Mouse (Mus musculus): ENCODE results near the gene Myh6. TPM values are rescaled to one million over a fixed set of nuclear protein-coding genes. Genes with fewer than 3 reads are reported as not detected.
"Not testable (repeated sequence)": the region's sequence is repeated elsewhere in the genome, so short reads cannot be mapped to it uniquely, and the experiment has no call there.

Myh6 gene
- polyA plus RNA-seq, 1 experiment from 2014 or later, result 0.69 TPM

DNA sequence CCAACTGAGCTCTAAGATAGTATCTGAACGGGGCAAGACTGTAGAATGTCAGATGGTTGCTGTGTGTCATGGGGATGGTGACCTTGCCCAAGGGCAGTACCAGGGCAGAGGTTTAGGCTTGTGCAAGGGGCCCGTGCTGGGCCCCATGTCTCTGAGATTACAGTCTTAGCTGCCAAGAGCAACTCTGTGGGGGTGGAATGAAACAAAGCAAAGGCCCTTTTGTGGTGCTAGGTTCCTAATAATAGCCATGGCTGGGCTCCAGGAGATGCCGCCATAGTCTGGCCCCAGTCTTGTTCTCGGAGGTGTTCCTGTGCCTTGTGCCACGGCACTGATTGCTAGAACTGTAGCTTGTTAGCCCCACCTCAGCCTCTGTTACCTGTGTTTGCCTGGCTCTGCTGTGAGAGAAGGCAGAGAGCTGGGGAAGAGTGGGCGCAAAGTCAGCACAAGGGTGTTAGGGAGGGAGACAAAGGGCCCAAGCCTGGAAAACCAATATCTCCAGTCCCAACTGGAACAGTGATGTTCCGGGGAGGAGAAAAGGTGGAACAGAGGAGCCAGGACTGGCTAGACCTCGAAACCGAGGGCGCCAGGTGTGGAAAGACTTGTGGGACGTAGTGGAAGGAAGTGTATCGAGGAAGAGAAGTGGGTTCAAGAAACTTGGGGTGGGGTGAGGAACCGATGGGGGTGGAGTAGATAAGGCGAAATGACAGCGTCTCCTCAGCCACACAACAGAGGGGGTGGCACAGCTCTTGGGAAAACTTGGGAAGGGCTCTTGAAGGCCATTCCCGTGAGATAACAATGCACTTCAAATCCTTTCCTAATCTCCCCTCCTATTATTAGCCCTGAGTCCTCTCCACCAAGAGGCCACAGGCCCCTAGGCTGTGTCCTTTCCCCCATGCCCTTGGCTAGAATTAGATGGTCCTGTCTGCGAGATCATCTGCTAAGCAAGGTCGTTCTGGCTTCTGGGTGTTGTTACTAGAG lies 37.4 kb upstream of the Myh6 start:
- Histone ChIP-seq H3K9ac (no peak overlapping the region), H3K27ac (replicated peaks) (no peak overlapping the region), H3K4me3 (replicated peaks) (no peak overlapping the region), H3K27me3 (no peaks in the 10 kb centered on the region), H3K4me1 (replicated peaks) (0 out of 2 replicates have a peak, but pooled peaks cover 6% of the 10 kb centered on the region), H3K36me3 (replicated peaks) (no peaks in the 10 kb centered on the region), H3K4me2 (no peak overlapping the region), H3K9me3 (replicated peaks) (no peaks in the 10 kb centered on the region)
- ATAC-seq (ENCODE audit: insufficient read depth), result no peak
- 44% methylated on average over 18 of the region's 18 CpGs for WGBS (ENCODE audit: insufficient replicate concordance)

DNA sequence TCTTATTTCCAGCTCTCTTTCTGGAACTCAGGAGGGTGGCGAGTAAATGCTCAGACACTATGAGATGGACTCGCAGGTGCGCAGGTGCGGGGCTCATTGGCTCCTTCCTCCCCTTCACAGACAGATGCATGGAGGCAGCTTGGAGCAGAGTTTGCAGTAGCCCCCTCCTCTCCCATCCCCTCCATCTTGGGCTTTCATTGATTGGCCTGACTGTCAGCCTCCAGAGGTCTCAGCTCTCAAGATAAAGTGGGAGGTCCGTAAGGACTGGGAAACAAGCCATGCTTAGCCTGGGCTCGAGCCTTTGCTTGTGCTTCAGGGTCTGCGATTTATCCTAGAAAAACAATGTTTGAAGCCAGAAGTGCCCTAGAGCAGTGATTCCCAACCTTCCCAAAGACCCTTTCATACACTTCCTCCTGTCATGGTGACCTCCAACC lies 36.0 kb upstream of the Myh6 start:
- Histone ChIP-seq H3K27me3 (no peaks in the 10 kb centered on the region), H3K4me2 (no peak overlapping the region), H3K4me3 (replicated peaks) (no peak overlapping the region), H3K36me3 (replicated peaks) (no peaks in the 10 kb centered on the region), H3K4me1 (replicated peaks) (0 out of 2 replicates have a peak, but pooled peaks cover 6% of the 10 kb centered on the region), H3K9me3 (replicated peaks) (no peaks in the 10 kb centered on the region), H3K9ac (no peak overlapping the region), H3K27ac (replicated peaks) (no peak overlapping the region)
- no peak for ATAC-seq (ENCODE audit: insufficient read depth)
- WGBS (ENCODE audit: insufficient replicate concordance), result 39% methylated on average over 7 of the region's 7 CpGs

DNA sequence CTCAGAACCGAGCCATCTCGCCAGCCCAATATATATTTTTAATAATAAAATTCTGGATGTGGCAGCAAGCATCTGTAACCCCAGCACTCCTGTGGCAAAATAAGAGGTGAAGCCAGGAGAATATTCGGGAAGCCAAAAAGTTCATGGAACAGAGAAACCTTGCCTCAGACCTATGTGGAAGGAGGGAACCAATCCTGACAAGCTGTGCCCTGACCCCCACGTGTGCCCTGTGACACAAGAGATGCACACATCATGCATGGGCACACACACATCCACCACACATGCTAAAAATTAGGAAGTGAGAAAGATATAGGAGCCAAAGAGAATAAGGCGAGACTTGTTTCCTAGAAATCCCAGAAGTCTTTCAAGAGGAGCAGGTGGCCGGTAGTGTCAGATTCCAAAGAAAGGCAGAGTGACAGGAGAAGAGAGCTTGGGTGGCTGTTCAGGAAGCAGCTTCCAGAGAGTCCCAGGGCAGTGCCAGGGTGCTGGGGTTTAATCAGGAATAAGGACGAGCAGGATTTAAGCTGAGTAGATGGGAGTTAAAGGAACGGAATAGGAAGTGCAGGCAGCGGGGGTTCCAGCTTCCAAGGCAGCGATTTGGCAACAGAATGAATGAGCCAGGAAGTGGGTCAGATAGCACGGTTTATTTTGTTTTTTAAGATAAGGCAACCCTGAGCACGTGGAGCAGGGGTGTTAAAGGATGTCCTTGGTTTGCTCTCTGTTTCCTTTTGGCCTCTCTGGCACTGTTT lies 35.4 kb upstream of the Myh6 start:
- Histone ChIP-seq H3K27ac (replicated peaks) (no peak overlapping the region), H3K36me3 (replicated peaks) (no peaks in the 10 kb centered on the region), H3K9ac (no peak overlapping the region), H3K4me1 (replicated peaks) (0 out of 2 replicates have a peak, but pooled peaks cover 6% of the 10 kb centered on the region), H3K9me3 (replicated peaks) (no peaks in the 10 kb centered on the region), H3K4me3 (replicated peaks) (no peak overlapping the region), H3K4me2 (no peak overlapping the region), H3K27me3 (no peaks in the 10 kb centered on the region; the same call in 1 of the 2 replicates)
- no peak for ATAC-seq (ENCODE audit: insufficient read depth)
- 24% methylated on average over 12 of the region's 12 CpGs for WGBS (ENCODE audit: insufficient replicate concordance)

DNA sequence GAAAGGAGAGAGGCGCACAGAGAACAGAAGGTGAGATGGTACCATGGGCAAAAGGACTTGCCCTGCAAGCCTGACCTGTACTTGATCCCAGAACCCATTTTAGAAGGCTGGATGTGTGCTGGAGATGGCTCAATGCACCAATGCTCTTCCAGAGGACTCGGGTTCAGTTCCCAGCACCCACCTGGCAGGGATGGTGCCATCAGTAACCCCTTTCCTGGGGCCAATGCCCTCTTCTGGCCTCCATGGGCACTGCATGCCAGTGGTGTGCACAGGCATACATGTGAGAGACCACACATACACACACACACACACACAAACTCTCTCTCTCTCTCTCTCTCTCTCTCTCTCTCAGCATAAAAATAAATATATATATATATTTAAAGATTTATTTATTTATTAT lies 34.7 kb upstream of the Myh6 start:
- whole genome bisulfite sequencing (ENCODE audit: insufficient replicate concordance), result 76% methylated on average over 2 of the region's 2 CpGs
- H3K4me2 ChIP-seq, result no peak overlapping the region
- no peak overlapping the region for H3K27ac ChIP-seq (replicated peaks)
- 0 out of 2 replicates have a peak, but pooled peaks cover 6% of the 10 kb centered on the region for H3K4me1 ChIP-seq (replicated peaks)
- no peaks in the 10 kb centered on the region; the same call in none of the 2 replicates for H3K27me3 ChIP-seq
- no peaks in the 10 kb centered on the region for H3K36me3 ChIP-seq (replicated peaks)
- no peaks in the 10 kb centered on the region for H3K9me3 ChIP-seq (replicated peaks)
- H3K9ac ChIP-seq, result no peak overlapping the region
- no peak for ATAC-seq (ENCODE audit: insufficient read depth)
- H3K4me3 ChIP-seq (replicated peaks), result no peak overlapping the region

DNA sequence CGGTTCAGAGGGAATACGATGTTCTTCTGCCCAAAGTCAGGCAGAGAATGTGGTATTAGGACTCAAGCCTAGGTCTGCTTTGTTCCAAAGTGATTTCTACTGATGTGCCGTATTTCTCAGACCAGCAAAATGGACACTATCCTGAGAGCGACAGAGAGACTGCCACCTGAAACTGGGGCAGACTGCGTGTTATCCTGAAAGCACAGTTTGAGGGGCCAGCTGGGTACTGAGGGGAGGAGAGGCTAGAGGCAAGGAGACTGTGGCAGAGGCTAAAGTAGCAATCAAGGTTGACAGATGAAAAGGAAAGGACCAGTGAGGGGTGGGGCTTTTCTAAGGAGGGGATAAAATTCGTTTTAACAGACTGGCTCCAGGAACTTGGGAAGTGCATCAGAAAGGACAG lies 34.1 kb upstream of the Myh6 start:
- H3K4me3 ChIP-seq (replicated peaks), result no peak overlapping the region
- no peak overlapping the region for H3K9ac ChIP-seq
- no peak overlapping the region for H3K27ac ChIP-seq (replicated peaks)
- H3K27me3 ChIP-seq, result no peaks in the 10 kb centered on the region; the same call in none of the 2 replicates
- WGBS (ENCODE audit: insufficient replicate concordance), result 71% methylated on average over 6 of the region's 6 CpGs
- ATAC-seq (ENCODE audit: insufficient read depth), result no peak
- H3K9me3 ChIP-seq (replicated peaks), result no peaks in the 10 kb centered on the region
- H3K36me3 ChIP-seq (replicated peaks), result no peaks in the 10 kb centered on the region
- H3K4me2 ChIP-seq, result no peak overlapping the region
- H3K4me1 ChIP-seq (replicated peaks), result 0 out of 2 replicates have a peak, but pooled peaks cover 6% of the 10 kb centered on the region

DNA sequence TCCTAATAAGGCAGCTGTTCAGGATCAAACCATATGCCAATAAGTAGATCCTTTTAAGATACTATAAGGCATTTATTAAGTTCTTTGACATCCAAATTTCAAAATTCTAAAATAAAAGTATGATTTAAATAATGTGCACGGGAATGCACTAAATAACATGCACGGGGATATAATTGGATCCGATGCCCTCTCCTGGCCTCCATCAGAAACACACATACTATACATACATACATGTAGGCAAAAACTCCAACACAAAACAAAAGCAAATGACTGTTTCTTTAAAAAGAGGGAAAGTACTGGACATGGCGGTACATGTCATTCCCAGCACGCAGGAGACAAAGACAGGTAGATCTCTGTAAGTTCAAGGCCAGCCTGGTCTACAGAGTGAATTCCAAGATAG lies 33.1 kb upstream of the Myh6 start:
- H3K36me3 ChIP-seq (replicated peaks); H3K9ac ChIP-seq; H3K27me3 ChIP-seq; H3K27ac ChIP-seq (replicated peaks); H3K4me1 ChIP-seq (replicated peaks); H3K4me3 ChIP-seq (replicated peaks); H3K9me3 ChIP-seq (replicated peaks); ATAC-seq (ENCODE audit: insufficient read depth); H3K4me2 ChIP-seq: not testable (repeated sequence)
- 61% methylated on average over 5 of the region's 5 CpGs for WGBS (ENCODE audit: insufficient replicate concordance)

DNA sequence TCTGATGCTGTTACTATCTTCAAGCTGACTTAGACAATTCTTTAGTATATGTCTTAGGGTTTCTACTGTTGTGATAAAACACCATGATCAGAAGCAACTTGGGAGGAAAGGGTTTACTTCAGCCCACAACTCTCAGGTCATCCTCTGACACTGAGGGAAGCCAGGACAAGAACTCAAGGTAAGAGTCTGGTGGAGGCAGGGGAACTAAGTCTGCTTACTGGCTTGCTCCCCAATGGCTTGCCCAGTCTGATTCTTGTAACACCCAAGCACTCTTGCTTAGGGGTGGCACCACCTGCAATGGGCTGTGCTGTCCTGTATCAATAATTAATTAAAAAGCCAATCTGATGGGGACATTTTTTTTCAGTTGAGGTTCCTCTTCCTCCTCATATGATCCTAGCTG lies 32.0 kb upstream of the Myh6 start:
- H3K27ac ChIP-seq (replicated peaks), result no peak overlapping the region
- H3K9ac ChIP-seq, result no peak overlapping the region
- H3K4me3 ChIP-seq (replicated peaks), result no peak overlapping the region
- H3K4me1 ChIP-seq (replicated peaks), result 0 out of 2 replicates have a peak, but pooled peaks cover 3% of the 10 kb centered on the region
- H3K9me3 ChIP-seq (replicated peaks), result no peaks in the 10 kb centered on the region
- H3K36me3 ChIP-seq (replicated peaks), result no peaks in the 10 kb centered on the region
- no peak for ATAC-seq (ENCODE audit: insufficient read depth)
- H3K4me2 ChIP-seq, result no peak overlapping the region
- no peaks in the 10 kb centered on the region; the same call in none of the 2 replicates for H3K27me3 ChIP-seq

DNA sequence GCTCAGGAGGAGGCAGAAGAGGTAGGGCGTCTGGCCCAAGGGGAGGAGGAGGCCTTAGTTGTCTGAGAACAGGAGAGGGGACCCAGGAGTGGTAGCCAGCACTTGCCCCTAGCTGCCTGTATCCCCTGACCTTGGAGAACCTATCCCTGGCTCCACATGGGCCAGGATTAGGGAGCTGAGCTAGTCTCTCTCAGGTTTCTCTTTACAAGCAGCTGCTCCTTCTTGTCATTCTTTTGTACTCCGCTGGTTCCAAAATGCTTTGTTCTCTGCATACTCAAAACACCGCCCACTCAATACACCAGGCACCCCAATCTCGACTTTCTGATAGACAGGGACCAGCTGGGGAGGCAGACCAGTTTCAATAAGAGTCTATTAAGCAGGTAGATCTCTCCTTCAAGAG lies 30.6 kb upstream of the Myh6 start:
- no peak overlapping the region for H3K4me3 ChIP-seq (replicated peaks)
- no peak overlapping the region for H3K9ac ChIP-seq
- WGBS (ENCODE audit: insufficient replicate concordance), result 49% methylated on average over 4 of the region's 4 CpGs
- H3K27ac ChIP-seq (replicated peaks), result no peak overlapping the region
- no peaks in the 10 kb centered on the region for H3K9me3 ChIP-seq (replicated peaks)
- ATAC-seq (ENCODE audit: insufficient read depth), result no peak
- no peaks in the 10 kb centered on the region for H3K4me1 ChIP-seq (replicated peaks)
- H3K27me3 ChIP-seq, result no peaks in the 10 kb centered on the region; the same call in none of the 2 replicates
- no peaks in the 10 kb centered on the region for H3K36me3 ChIP-seq (replicated peaks)
- H3K4me2 ChIP-seq, result no peak overlapping the region

DNA sequence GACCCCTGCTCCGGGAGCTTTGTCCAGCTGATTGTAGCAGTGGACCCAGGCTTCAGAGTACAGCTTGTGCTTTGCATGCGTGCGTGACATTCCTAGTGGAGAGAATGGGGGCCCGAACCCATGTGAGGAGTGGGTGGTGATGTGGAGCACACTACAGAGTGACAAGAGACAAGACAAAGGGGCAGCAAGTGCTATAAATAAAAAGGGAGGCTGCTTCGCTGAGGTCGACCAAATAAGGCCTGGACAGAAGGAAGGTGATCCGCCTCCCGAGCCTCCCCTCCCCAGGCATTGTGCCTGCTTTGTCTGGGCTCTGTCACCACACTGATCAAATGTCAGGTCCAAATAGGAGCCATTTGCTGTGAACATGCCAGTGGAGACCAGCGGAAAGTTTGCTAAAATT lies 30.1 kb upstream of the Myh6 start:
- WGBS (ENCODE audit: insufficient replicate concordance), result 59% methylated on average over 9 of the region's 9 CpGs
- H3K4me2 ChIP-seq, result no peak overlapping the region
- no peaks in the 10 kb centered on the region for H3K9me3 ChIP-seq (replicated peaks)
- H3K4me3 ChIP-seq (replicated peaks), result no peak overlapping the region
- H3K36me3 ChIP-seq (replicated peaks), result no peaks in the 10 kb centered on the region
- H3K27ac ChIP-seq (replicated peaks), result no peak overlapping the region
- ATAC-seq (ENCODE audit: insufficient read depth), result no peak
- H3K4me1 ChIP-seq (replicated peaks), result no peaks in the 10 kb centered on the region
- H3K9ac ChIP-seq, result no peak overlapping the region
- H3K27me3 ChIP-seq, result no peaks in the 10 kb centered on the region; the same call in none of the 2 replicates

DNA sequence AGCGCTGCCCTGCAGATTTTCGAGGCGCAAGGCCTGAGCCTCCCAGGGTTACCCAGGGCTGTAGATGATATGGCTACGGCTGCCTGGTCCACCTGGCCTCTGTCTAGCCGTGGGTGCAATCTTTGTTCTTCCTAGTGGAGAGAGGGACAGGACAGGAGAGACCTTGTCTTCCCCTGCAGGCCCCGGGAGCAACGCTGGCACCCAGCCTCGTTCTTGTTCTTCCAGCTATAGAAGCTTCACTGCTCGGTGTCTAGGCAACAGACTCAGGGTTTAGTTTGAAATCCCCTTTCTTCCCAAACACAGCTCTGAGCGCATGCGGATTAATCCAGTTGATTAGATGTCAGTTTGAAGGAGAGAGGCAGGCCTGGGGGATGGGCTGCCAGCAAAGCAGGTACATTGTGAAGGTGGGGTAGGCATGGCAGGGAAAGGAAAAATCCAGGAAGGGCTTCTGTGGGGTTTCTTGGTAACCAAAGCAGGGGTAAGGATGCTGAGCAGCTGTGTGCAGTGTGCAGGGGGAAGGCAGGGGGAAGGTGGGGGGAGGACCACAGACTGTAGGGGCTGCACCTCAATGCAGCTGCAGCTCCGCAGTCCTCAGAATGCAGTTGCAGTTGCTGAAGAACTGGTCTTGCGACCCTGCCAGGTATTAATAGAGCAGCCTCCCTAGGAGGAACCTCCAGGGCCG lies 28.9 kb upstream of the Myh6 start:
- Histone ChIP-seq H3K27ac (replicated peaks) (no peak overlapping the region), H3K4me2 (no peak overlapping the region), H3K36me3 (replicated peaks) (no peaks in the 10 kb centered on the region), H3K4me1 (replicated peaks) (no peaks in the 10 kb centered on the region), H3K9ac (no peak overlapping the region), H3K9me3 (replicated peaks) (no peaks in the 10 kb centered on the region), H3K27me3 (no peaks in the 10 kb centered on the region; the same call in none of the 2 replicates), H3K4me3 (replicated peaks) (no peak overlapping the region)
- no peak for ATAC-seq (ENCODE audit: insufficient read depth)
- 44% methylated on average over 14 of the region's 14 CpGs for WGBS (ENCODE audit: insufficient replicate concordance)

DNA sequence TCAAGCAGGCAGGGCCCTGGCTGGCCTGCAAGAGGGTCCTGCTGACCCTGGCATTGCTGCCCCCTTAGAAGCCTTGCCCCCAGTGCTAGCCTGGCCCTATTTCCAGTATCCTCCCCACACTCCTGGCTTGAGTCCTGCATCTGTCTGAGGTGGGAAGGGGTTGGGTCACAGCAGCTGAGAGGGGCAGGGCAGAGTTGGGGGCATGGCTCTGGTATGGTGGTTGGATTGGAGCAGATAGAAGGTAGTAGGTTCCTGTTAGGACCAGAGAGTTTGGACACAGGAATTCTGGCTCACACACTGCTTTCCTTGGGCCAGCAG lies 28.1 kb upstream of the Myh6 start:
- H3K4me2 ChIP-seq, result no peak overlapping the region
- H3K4me1 ChIP-seq (replicated peaks), result no peaks in the 10 kb centered on the region
- no peaks in the 10 kb centered on the region; the same call in none of the 2 replicates for H3K27me3 ChIP-seq
- H3K4me3 ChIP-seq (replicated peaks), result no peak overlapping the region
- ATAC-seq (ENCODE audit: insufficient read depth), result no peak
- H3K27ac ChIP-seq (replicated peaks), result no peak overlapping the region
- no peaks in the 10 kb centered on the region for H3K36me3 ChIP-seq (replicated peaks)
- no peak overlapping the region for H3K9ac ChIP-seq
- H3K9me3 ChIP-seq (replicated peaks), result no peaks in the 10 kb centered on the region
